In genomic region chr16:16302369-16303137, GRCm38 (mm10) we compare ENCODE assay signal across 8 mouse cellular contexts. TPM values are rescaled to one million over a fixed set of nuclear protein-coding genes. Genes with fewer than 3 reads are reported as not detected.
DNase-seq lines count a peak whose midpoint lies in the region; ATAC-seq and TF ChIP-seq lines count a peak whose summit lies in the region.

Yars2 (plus strand) TSS chr16:16302965.

- H3K9me3 ChIP-seq in G1E (replicated peaks): no peaks in the 10 kb centered on the region
- no peaks in the 10 kb centered on the region for H3K9me3 ChIP-seq in forebrain, postnatal 0 days (ENCODE audit: low read length)
- no peaks in the 10 kb centered on the region for H3K9me3 ChIP-seq in lung, embryonic 15.5 days

- H3K4me3 ChIP-seq in G1E (ENCODE audit: low read depth, low read length): peak within 1 kb of the TSS; percentile 93
- H3K4me3 ChIP-seq in forebrain, postnatal 0 days (ENCODE audit: low read depth, low read length): peak within 1 kb of the TSS; percentile 84
- H3K4me3 ChIP-seq in lung, embryonic 15.5 days: peak within 1 kb of the TSS; percentile 95

- WGBS in forebrain, postnatal 0 days: 4% methylated on average over 50 of the region's 50 CpGs
- WGBS in lung, embryonic 15.5 days: under 1% methylated on average over 50 of the region's 50 CpGs

- peaks cover 18% of the 10 kb centered on the region for H3K4me1 ChIP-seq in G1E (ENCODE audit: insufficient read depth, low read depth, low read length)
- peaks cover 9% of the 10 kb centered on the region; the same call in 1 of the 2 replicates for H3K4me1 ChIP-seq in forebrain, postnatal 0 days (ENCODE audit: insufficient read depth)
- peaks cover 12% of the 10 kb centered on the region for H3K4me1 ChIP-seq in lung, embryonic 15.5 days

- TF ChIP-seq CTCF in G1E (IDR thresholded peaks at IDR 0.05; ENCODE audit: low read depth, low read length): no peak
- peak; percentile 92 for TF ChIP-seq CTCF in forebrain, postnatal 0 days (IDR thresholded peaks at IDR 0.05; ENCODE audit: low read depth)

- H3K27me3 ChIP-seq in G1E (ENCODE audit: insufficient read depth, low read length): peaks cover 3% of the 10 kb centered on the region; the same call in 1 of the 2 replicates
- no peaks in the 10 kb centered on the region for H3K27me3 ChIP-seq in forebrain, postnatal 0 days (ENCODE audit: insufficient read depth, low read length)
- H3K27me3 ChIP-seq in lung, embryonic 15.5 days: no peaks in the 10 kb centered on the region

- DNase-seq in G1E (ENCODE audit: low spot score): peak; percentile 85
- peak; percentile 94 to 96 for DNase-seq in cerebellum, adult 18-20 months
- peak; percentile 96 for DNase-seq in forebrain, postnatal 0 days
- DNase-seq in heart, postnatal 4 days: peak; percentile 92
- DNase-seq in layer of hippocampus, adult 8-10 months (ENCODE audit: low spot score in 2 of 2): peak; percentile 91 to 93
- peak; percentile 89 for DNase-seq in ovary, adult 18-20 months (ENCODE audit: low spot score)
- peak; percentile 89 for DNase-seq in thymus, postnatal 0 days (ENCODE audit: low spot score)

- peak within 1 kb of the TSS; percentile 72 for H3K9ac ChIP-seq in forebrain, postnatal 0 days
- peak within 1 kb of the TSS; percentile 91 for H3K9ac ChIP-seq in lung, embryonic 15.5 days

- ATAC-seq in G1E (ENCODE audit: extremely low read depth, insufficient number of reproducible peaks, low FRiP score, poor library complexity, severe bottlenecking): peak; percentile 92
- ATAC-seq in forebrain, postnatal 0 days: peak; percentile 99
- peak; percentile 99 for ATAC-seq in lung, embryonic 15.5 days (ENCODE audit: borderline replicate concordance, extremely low read depth, low FRiP score, low TSS enrichment)

- H3K27ac ChIP-seq in forebrain, postnatal 0 days (ENCODE audit: low read depth, low read length): peak within 1 kb of the TSS; percentile 93
- H3K27ac ChIP-seq in lung, embryonic 15.5 days: peak within 1 kb of the TSS; percentile 96

- H3K36me3 ChIP-seq in G1E (replicated peaks): peaks cover 16% of the 10 kb centered on the region
- peaks cover 6% of the 10 kb centered on the region; the same call in 1 of the 2 replicates for H3K36me3 ChIP-seq in forebrain, postnatal 0 days (ENCODE audit: insufficient read depth)
- H3K36me3 ChIP-seq in lung, embryonic 15.5 days: peaks cover 12% of the 10 kb centered on the region

- H3K4me2 ChIP-seq in forebrain, postnatal 0 days (ENCODE audit: low read depth): peak within 1 kb of the TSS; percentile 89
- H3K4me2 ChIP-seq in lung, embryonic 15.5 days: peak within 1 kb of the TSS; percentile 80

RNA-seq across cellular contexts. Expression of gene Yars2, which starts in this region (rescaled TPM):
- total RNA-seq in G1E (2014; fragmentation: Nextera tagmentation) (16.4 and 26.2 TPM in 2 replicates), G1E (2017) (24.2 and 26.3 TPM in 2 replicates)
- polyA plus RNA-seq in G1E (2012): 37.8 and 45.0 TPM in 2 replicates
- total RNA-seq in forebrain, postnatal 0 days (2014; rRNA removed): 33.1 and 34.5 TPM in 2 replicates
- polyA plus RNA-seq in forebrain, postnatal 0 days (2015; fragmentation: Nextera tagmentation; extraction: Ambion mirVana): 26.3 and 28.1 TPM in 2 replicates
- total RNA-seq in heart, postnatal 4 days (2021): 10 to 100 TPM; 30.8 to 35.1 TPM
- total RNA-seq in layer of hippocampus, adult 8-10 months (2022): 10 to 100 TPM; 21.1 to 24.5 (median 21.3) TPM
- polyA plus RNA-seq in lung, embryonic 15.5 days (2015; fragmentation: Nextera tagmentation; extraction: Ambion mirVana): 37.7 and 39.8 TPM in 2 replicates
- polyA plus RNA-seq in thymus, postnatal 0 days (2015; fragmentation: Nextera tagmentation; extraction: Ambion mirVana): 31.0 and 33.2 TPM in 2 replicates

Comparison
In these comparisons a context has a peak if more than half of its experiments do, and no peak if none do; other contexts are left out.
1. Peak in every context shown above with its lines: DNase-seq, ATAC-seq, H3K4me3 ChIP-seq and H3K27ac ChIP-seq.